Mouse (Mus musculus): ENCODE measurements around the gene Cbs.

Cbs gene

DNA sequence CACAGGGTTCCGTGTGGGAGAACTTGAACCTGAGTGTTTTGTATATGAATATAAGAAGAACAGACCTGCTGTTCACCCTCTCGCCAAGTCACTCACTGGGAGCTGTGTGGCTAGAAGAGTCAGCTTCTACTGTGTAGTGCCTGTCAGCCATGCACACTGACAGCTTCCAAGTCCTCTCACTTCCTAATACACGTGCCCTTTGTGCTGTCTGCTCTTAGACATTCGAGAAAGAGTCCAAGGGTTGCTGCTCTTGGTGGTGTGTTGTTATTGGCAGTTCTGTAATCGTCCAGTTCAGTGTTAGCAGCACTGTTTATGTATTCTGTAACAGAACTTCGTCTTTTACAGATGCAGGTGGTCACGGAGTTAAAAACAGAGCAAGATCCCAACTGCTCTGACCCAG, 48.9 kb downstream of the Cbs start:
- no peak for DNase-seq (ENCODE audit: low spot score)

DNA sequence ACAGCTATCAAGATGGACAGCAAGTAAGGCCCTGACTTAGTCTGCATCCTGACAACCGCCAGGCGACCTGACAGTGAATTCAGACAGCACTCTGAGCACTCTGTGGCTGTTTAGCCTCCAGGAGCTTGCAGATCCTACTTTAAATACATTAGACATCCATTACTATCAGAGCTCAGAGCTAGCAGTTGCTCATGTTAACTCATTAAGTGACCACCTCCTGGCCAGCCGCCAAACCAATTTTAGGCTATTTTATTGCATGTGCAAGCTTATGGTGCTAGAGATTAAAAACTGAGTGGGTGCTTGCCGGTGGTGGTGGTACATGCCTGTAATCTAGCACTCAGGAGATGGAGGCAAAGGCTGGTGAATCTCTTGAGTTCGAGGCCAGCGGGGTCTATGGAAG, 53.3 kb downstream of the Cbs start:
- DNase-seq (ENCODE audit: low spot score), result no peak

DNA sequence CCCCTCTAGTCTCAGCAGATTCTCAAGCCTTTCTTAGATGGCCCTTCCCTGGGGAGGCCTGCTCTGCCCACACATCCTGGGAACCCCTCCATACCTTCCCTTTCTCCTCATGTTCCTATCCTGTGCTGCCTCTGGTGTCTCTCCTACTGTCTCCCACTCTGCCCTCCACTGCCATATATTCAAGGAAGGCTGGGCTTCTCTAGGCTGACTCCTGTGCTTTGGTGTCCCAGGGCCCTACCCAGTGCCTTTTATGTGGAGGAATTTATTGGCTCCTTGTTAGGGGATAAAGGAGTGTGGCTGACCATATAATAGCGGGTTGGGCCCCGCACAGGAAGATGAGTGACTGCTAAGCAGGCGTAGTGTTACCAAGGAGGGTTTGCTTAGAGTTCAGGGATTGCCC, 53.9 kb downstream of the Cbs start:
- no peak for DNase-seq (ENCODE audit: low spot score)

DNA sequence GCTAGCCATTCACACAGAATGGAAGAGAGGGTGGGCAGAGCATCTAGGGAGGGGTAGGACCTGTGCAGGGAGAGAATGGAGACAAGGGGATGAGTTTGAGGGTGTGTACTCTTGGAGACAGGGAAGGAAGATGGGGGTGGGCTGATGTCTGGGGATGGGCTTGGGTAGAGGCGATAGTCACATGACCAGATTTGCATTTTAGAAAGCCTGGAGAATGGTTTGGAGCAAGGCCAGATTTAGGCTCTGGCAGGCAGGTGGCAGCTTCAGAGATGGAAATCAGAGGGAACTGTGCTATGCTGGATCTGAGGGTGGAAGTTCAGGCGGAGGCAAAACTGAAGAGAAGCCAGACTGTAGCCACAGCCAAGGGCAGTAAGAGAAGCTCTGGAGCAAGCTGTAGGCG, 56.7 kb downstream of the Cbs start:
- DNase-seq (ENCODE audit: low spot score), result no peak

DNA sequence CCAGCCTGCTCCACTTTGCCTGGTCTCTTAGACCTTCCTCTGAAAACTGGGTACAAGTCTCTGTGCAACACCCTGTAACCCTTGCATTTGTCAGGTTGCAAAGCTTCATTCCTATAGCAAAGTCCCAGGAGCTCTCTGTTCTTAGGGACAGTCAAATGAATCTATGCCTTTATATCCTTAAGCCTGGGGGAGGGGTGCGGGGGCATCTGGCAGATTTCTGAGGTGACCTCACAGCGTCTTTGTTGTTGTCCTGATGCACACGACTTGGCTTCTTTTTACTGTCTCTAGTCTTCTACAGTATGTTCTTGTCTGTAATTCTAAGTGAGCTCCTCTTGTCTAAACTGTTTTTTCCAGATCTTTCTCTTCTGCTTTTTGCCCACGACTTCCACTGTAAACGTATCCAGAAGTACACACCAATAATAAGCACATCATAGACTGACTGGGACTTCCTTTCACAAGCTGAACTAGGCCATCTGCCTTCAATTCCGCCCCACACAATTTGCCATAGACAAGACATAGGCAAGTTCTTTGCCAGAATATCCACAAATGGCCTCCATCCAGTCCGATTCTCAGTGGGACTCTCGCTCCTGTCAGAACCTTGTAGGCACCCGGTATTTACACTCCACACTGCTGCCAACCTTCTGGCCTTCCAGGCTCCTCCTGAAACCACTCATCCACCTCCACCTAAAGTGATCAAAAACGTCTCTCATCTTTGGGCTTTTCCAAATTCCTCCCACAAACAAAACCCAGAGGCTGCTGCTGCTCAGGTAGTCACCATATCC, 60.5 kb downstream of the Cbs start:
- DNase-seq (ENCODE audit: low spot score), result no peak

DNA sequence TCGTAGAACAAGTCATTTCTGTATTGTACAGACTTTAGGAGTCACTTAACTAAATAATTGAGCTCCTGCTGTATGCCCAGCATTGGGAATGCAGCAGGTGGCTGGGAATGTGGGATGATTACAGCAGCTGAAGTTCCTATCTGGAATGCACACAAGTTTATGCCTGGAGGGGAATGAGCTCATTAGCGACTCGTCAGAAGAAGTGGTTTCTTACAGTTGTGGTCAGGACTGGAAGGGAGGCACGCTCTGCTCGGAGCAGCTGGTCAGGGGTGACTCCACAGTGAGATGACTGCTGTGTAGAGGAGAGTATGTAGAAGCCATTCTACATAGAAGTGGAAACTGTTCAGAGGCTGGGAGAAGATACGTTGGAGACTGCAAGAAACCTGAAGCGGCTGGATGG, 62.4 kb downstream of the Cbs start:
- DNase-seq (ENCODE audit: low spot score), result no peak

DNA sequence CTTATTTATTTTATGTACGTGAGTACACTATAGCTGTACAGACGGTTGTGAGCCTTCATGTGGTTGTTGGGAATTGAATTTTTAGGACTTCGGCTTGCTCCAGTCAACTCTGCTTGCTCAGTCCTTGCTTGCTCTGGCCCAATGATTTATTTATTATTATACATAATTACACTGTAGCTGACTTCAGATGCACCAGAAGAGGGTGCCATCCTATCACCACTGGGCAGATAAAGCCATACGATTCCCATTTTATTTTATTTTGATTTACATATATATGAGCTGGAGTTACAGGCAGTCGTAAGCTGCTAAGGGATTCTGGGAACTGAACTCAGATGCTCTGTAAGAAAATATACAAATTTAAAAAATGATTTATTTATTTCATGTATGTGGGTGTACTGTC, 65.3 kb downstream of the Cbs start:
- DNase-seq (ENCODE audit: low spot score), result no peak

DNA sequence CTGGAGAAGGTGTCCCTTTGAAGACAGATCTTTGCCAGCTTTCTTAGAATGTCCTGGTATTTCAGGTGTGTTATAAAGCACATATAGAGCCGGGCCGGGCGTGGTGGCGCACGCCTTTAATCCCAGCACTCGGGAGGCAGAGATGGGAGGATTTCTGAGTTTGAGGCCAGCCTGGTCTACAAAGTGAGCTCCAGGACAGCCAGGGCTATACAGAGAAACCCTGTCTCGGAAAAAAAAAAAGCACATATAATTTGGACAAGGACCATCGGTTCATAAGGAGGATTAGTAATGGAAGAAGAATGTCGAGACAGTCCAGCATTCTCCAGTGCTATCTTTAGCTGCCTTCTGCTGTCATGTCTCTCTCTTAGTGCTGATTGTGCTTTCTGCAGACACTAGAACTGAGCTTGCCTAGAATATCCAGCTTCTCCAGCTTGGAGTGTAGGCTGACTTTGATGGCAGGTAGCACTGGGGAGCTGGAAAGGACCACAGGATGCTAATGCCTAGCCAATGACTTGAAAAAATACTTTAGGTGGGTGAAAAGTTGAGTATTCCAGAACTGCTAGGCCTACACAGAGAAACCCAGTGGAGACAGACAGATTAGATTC, 66.6 kb downstream of the Cbs start:
- DNase-seq (ENCODE audit: low spot score), result no peak

DNA sequence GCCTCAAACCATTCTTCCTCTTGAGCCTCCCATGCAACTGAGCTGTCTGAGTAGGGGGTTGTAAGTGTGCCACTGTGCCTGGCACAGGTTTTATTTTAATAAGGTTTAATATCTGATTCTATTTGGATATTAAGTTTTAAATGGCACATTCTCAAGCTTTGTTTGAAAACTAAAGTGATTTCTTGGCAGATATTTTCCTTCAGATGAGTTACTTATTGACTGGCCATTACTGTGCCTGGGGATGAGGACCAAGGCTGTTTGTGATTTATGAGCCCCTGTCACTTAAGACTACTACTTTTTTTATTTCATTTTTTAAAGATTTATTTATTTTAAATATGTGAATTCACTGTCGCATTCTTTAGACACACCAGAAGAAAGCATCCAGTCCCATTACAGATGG, 67.3 kb downstream of the Cbs start:
- DNase-seq (ENCODE audit: low spot score), result no peak

DNA sequence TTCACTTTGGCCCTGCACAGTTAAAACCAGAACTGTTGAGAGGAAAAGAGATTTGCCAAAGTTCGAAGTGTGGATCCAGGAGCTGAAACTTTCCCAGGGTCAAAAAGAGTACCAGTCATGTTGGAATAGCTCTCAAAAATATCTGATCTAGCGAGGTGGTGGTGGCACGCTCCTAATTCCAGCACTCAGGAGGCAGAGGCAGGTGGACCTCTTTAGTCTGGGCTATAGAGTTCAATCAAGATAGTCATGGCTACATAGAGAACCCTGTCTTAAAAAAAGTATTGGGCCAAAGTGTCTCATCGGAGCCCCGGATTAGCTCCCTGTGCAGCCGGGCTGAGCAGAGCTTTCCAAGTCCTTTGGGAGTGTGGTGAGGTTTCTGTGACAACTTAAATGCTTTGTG, 70.8 kb downstream of the Cbs start:
- DNase-seq (ENCODE audit: low spot score), result no peak

DNA sequence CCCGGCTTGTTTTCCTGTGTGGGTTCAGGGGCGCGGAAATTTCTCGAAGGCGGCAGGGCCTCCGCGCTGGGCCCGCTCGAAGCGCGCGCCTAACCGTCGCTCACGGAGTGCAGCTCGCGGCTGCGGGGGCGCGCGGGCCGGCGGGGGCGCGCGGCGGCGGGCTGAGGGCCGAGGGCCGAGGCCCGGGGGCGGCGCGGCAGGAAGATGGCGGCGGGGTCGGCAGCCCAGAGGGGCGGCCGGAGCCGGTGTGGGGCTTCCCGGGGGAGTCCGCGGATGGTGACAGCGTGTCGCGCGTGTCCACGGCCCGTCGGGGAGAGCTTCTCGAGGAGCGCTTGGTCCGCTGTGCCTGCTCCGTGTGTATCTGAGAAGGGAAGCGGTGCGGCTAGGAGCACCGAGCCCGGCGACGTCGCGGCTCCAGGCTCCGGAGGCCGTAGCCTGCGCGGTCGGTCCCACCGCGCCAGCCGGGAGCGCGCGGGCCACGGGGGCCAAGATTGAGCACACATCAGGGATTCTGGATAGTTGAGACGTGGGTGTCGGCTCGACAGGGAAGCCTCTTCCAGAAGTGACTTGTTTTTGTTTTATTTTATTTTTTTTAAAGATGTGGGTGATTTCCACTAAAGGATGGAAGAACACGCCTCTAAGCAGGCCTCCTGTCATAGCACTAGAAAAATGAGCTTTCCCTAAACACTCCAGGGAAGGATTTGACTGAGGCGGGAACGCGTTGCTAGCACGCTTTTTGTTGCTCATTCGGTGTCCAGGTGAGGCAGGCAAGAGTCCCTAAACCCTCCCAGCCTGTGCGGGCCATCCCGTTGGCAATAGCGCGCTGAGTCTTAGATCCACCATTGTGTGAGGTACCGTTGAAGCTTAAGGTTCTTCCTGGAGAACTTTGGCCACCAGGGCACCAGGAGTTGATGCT, 71.6 kb downstream of the Cbs start:
- peak; percentile 50 for DNase-seq (ENCODE audit: low spot score)

DNA sequence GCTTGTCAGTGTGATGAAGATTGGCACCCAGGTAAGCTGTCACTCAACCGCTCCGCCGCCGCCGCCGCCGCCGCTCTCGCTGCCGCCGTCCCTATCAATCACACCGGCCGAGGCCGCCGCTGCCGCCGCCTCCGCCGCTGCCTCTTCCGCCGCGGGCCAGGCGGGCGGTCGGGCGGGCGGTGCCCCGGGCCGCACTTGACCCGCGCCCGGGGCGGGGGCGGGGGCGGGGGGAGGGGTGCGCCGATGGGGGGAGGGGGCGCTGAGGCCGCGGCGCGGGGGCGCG, 72.2 kb downstream of the Cbs start:
- DNase-seq (ENCODE audit: low spot score), result no peak

DNA sequence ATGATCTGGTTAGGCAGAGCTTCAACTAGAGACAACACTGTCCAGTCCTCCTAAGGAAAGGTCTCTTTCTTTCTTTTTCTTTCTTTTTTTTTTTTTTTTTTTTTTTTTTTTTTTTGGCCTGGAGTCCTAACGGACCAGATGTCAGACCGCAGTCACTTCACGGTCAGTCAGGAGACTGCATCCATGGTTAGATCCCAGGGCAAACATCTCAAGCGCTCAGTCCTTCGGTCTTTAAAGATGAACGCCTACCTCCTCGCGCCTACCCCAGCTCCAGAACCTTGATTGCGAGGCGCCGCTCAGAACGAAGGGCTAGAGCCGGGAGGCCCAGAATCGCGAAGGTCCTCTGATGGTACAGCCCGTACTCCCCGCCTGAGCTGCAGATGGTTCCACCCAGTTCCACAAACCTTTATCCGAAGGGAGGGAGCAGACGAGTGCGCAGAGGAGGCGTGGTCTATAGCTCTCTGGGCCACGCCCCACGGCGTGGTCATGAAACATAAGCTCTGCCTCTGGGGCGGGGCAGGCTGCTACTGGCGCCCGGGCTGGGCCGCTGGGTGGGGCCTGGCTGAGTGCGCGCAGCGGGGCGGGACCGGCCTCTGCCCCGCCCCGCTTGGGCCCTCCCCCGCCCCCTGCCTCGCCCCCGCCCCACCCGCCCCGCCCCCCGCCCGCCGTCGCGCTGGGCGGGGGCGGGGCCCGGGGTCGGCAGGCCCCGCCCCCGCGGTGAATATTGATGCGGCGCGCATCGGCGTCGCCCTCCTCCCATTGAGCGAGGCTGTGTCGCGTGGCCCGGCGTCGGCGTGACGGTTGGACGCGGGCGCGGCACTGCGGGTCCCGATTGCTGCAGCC, 72.8 kb downstream of the Cbs start, which contains the start of gene Pknox1:
Gene Pknox1 (plus strand): TSS at position 720 of the 843 bp plus-strand sequence.
- peak; percentile 95 for DNase-seq (ENCODE audit: low spot score)

DNA sequence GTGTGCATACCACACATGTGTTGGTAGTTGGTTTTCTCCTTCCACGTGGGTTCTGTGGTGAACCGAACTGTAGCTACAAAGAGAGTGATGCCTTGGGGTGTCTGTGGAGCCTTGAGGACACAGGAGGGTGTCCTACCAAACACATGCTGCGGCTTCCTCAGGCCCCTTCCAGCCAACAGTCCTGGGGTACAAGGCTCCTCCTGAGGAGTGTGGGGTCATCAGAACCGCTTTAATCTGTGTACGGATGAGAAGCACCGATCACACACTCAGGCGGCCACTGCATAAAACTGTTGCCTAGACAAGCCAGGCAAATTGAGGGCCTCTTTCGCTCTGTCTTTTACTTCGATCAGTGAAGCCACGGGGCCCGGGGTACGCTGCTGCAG, 73.4 kb downstream of the Cbs start:
- DNase-seq (ENCODE audit: low spot score), result no peak

DNA sequence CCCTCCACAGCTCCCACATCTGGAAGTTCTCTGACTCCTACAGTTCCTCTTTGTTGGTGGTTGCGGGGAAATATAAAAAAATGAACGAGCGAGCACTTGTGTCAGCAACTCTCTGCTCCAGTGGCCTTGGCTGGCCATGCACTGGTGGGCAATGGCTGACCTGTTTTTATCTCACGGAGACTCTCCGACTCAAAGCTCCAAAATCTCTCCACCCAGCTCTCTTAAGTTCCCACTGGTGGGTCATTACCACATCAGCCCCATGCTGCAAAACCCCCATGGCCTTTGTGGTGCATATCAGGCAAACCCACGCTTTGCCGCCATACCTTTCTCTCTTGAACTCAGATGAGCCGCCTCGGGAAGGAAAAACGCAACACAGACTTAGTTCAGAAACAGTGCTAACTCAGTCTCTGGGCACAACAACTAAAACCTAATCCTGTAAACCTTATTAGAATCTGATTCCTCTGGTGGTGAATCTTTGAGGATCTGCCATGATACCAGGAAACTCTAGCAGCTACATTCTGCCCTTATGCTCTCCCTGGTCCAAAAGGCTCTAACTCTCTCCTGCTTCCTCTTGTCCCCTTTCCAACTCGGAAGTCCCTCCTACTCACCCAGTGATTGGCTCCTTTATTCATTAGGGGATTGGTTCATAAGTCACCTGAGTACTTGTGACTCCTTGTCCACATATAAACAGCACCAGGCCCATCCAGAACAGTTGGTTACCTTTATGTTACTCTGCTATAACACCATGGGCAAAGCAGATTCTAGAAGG, 77.8 kb downstream of the Cbs start:
- no peak for DNase-seq (ENCODE audit: low spot score)

Data from ovary, postnatal 14 days (tissue).